In genomic region chr6:37822390-37822789, GRCm38 (mm10) we compare ENCODE assay signal across 27 mouse cellular contexts. TPM values are rescaled to one million over a fixed set of nuclear protein-coding genes. Genes with fewer than 3 reads are reported as not detected.
DNase-seq lines count a peak whose midpoint lies in the region; ATAC-seq lines count a peak whose summit lies in the region.
"Had no signal": no experiment of that assay in that cellular context is flagged by ENCODE, and none has a peak within 500 bp of the region (broad histone marks: within the 10 kb centered on the region; RNA-seq: fewer than 3 reads in every experiment).

No protein-coding gene starts in this region.

- ATAC-seq in kidney, embryonic 16.5 days (ENCODE audit: low FRiP score, low TSS enrichment), result no peak
- ATAC-seq: forebrain, embryonic 15.5 days; hindbrain, embryonic 16.5 days; intestine, postnatal 0 days; midbrain, embryonic 16.5 days had no signal

- H3K4me2 ChIP-seq in kidney, embryonic 16.5 days (replicated peaks; ENCODE audit: low read depth, low read length), result no peak overlapping the region
- H3K4me2 ChIP-seq: embryonic facial prominence, embryonic 15.5 days; forebrain, embryonic 15.5 days; heart, embryonic 11.5 days; limb, embryonic 13.5 days; liver, embryonic 13.5 days; neural tube, embryonic 13.5 days; stomach, embryonic 15.5 days had no signal

- no peaks in the 10 kb centered on the region for H3K27me3 ChIP-seq in kidney, embryonic 16.5 days (ENCODE audit: insufficient read depth, low read length)
- no peaks in the 10 kb centered on the region for H3K27me3 ChIP-seq in forebrain, embryonic 10.5 days (ENCODE audit: poor library complexity, severe bottlenecking)
- H3K27me3 ChIP-seq: embryonic facial prominence, embryonic 15.5 days; forebrain, embryonic 15.5 days; limb, embryonic 13.5 days; liver, embryonic 13.5 days; neural tube, embryonic 13.5 days; stomach, embryonic 15.5 days had no signal

- H3K36me3 ChIP-seq in kidney, embryonic 16.5 days (ENCODE audit: insufficient read depth, low read length), result no peaks in the 10 kb centered on the region
- H3K36me3 ChIP-seq in forebrain, embryonic 10.5 days (replicated peaks), result no peaks in the 10 kb centered on the region
- H3K36me3 ChIP-seq: embryonic facial prominence, embryonic 15.5 days; forebrain, embryonic 15.5 days; hindbrain, embryonic 10.5 days; limb, embryonic 13.5 days; liver, embryonic 13.5 days; midbrain, embryonic 10.5 days; neural tube, embryonic 13.5 days; stomach, embryonic 15.5 days had no signal

- H3K9ac ChIP-seq in kidney, embryonic 16.5 days (replicated peaks; ENCODE audit: low read length), result no peak overlapping the region
- H3K9ac ChIP-seq: embryonic facial prominence, embryonic 15.5 days; forebrain, embryonic 15.5 days; limb, embryonic 13.5 days; liver, embryonic 13.5 days; neural tube, embryonic 13.5 days; stomach, embryonic 15.5 days had no signal

- 90% methylated on average over 2 of the region's 2 CpGs for WGBS in kidney, embryonic 16.5 days
- 89% methylated on average over 2 of the region's 2 CpGs for WGBS in forebrain, embryonic 10.5 days

- H3K27ac ChIP-seq in kidney, embryonic 16.5 days (ENCODE audit: low read length), result no peak overlapping the region
- no peak overlapping the region for H3K27ac ChIP-seq in forebrain, embryonic 10.5 days
- H3K27ac ChIP-seq: embryonic facial prominence, embryonic 15.5 days; forebrain, embryonic 15.5 days; hindbrain, embryonic 10.5 days; limb, embryonic 13.5 days; liver, embryonic 13.5 days; midbrain, embryonic 10.5 days; neural tube, embryonic 13.5 days; stomach, embryonic 15.5 days had no signal

- DNase-seq in kidney, postnatal 25 days, result peak; percentile 31 to 56
- DNase-seq in lung, adult 18-20 months, result peak; percentile 41 to 49
- DNase-seq in lung, postnatal 10 days, result peak; percentile 50
- no peak for DNase-seq in embryo, embryonic 9.5 days (ENCODE audit: extremely low spot score)
- no peak for DNase-seq in thymus, postnatal 25 days
- DNase-seq in forebrain, embryonic 10.5 days (ENCODE audit: extremely low spot score, low spot score), result no peak
- DNase-seq: adrenal gland, postnatal 25 days; cerebellum, adult 9-10 months; gastrocnemius, postnatal 14 days; heart, postnatal 10 days; liver, embryonic 13.5 days; right cerebral cortex, postnatal 4 days; thymus, adult 18-20 months; thymus, postnatal 4 days had no signal

- no peaks in the 10 kb centered on the region for H3K4me1 ChIP-seq in kidney, embryonic 16.5 days (ENCODE audit: insufficient read depth, low read length)
- H3K4me1 ChIP-seq in forebrain, embryonic 10.5 days, result no peaks in the 10 kb centered on the region
- H3K4me1 ChIP-seq: embryonic facial prominence, embryonic 15.5 days; forebrain, embryonic 15.5 days; hindbrain, embryonic 10.5 days; limb, embryonic 13.5 days; liver, embryonic 13.5 days; midbrain, embryonic 10.5 days; neural tube, embryonic 13.5 days; stomach, embryonic 15.5 days had no signal

- no peaks in the 10 kb centered on the region for H3K9me3 ChIP-seq in kidney, embryonic 16.5 days (ENCODE audit: low read length)
- H3K9me3 ChIP-seq in forebrain, embryonic 10.5 days, result no peaks in the 10 kb centered on the region
- H3K9me3 ChIP-seq: embryonic facial prominence, embryonic 15.5 days; forebrain, embryonic 15.5 days; hindbrain, embryonic 10.5 days; limb, embryonic 13.5 days; liver, embryonic 13.5 days; midbrain, embryonic 10.5 days; neural tube, embryonic 13.5 days; stomach, embryonic 15.5 days had no signal

- no peak overlapping the region for H3K4me3 ChIP-seq in kidney, embryonic 16.5 days (ENCODE audit: low read length)
- no peak overlapping the region for H3K4me3 ChIP-seq in forebrain, embryonic 10.5 days
- H3K4me3 ChIP-seq: embryonic facial prominence, embryonic 15.5 days; forebrain, embryonic 15.5 days; hindbrain, embryonic 10.5 days; limb, embryonic 13.5 days; liver, embryonic 13.5 days; midbrain, embryonic 10.5 days; myocyte; neural tube, embryonic 13.5 days; stomach, embryonic 15.5 days had no signal

RNA-seq across cellular contexts. Expression of gene Trim24, which starts 48.2 kb away (rescaled TPM):
- 13.1 and 15.9 TPM in 2 replicates for polyA plus RNA-seq in kidney, embryonic 16.5 days (2015; fragmentation: Nextera tagmentation; extraction: Ambion mirVana)
- 19.6 and 20.0 TPM in 2 replicates for polyA plus RNA-seq in forebrain, embryonic 10.5 days (2016; fragmentation: Nextera tagmentation; extraction: Ambion mirVana)

Comparison
In these comparisons a context has a peak if more than half of its experiments do, and no peak if none do; other contexts are left out.
1. DNase-seq: peak in kidney, postnatal 25 days (2 of 2), lung, adult 18-20 months (2 of 2) and lung, postnatal 10 days (single experiment); none in embryo, embryonic 9.5 days (single experiment), thymus, postnatal 25 days (single experiment) and forebrain, embryonic 10.5 days (single experiment).